Comparison of ENCODE assay signal across 9 mouse cellular contexts in the genomic region with DNA sequence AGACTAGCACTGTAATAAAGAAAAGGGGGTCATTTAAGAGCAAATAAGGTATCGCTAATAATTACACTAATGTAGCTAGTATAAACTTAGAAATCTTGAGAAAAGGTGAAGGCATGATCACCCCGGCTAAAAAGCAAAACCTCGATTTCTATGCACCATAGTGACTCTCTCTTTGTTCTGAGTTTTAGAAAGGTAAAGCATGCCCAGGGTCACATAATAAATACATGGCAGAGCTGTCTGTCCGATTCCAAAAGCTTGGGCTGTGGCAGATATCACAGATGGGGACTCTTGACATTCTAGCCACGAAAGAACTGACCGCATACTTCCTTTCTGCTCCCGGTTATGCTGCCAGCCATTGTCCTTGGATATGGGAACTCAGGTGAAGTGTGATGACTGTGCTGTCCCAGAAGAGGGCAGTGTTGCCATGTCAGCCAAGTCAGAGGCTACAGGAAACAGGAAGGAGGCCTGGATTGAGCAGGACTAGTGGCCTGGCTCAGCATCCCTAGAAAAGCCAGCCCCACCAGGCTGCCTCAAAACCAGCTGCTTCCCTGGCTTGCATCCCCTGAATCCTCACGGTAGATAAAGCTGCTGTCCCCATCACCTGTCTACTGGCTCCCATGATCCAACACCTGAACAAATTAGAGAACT.
DNase-seq lines count a peak whose midpoint lies in the region; ATAC-seq and TF ChIP-seq lines count a peak whose summit lies in the region.
"Had no signal": no experiment of that assay in that cellular context is flagged by ENCODE, and none has a peak within 500 bp of the region (broad histone marks: within the 10 kb centered on the region; RNA-seq: fewer than 3 reads in every experiment).

No protein-coding gene starts in this region.

- no peak overlapping the region for H3K9ac ChIP-seq in limb, embryonic 13.5 days
- H3K9ac ChIP-seq in neural tube, embryonic 14.5 days (replicated peaks; ENCODE audit: low read depth, low read length): no peak overlapping the region

- DNase-seq in ES-CJ7 (ENCODE audit: low read depth, low spot score) (peak; percentile 83), Patski (ENCODE audit: low read depth, low spot score) (no peak)
- DNase-seq in embryo, embryonic 10 days (ENCODE audit: low spot score): peak; percentile 80
- DNase-seq in hindbrain, embryonic 10.5 days (ENCODE audit: low spot score): peak; percentile 67
- no peak for DNase-seq in spleen, postnatal 36 days (ENCODE audit: low spot score in 2 of 2)
- no peak for DNase-seq in urinary bladder, postnatal 10 days (ENCODE audit: low spot score)

- H3K4me1 ChIP-seq in hindbrain, embryonic 10.5 days (replicated peaks): no peaks in the 10 kb centered on the region
- 0 out of 2 replicates have a peak, but pooled peaks cover 3% of the 10 kb centered on the region for H3K4me1 ChIP-seq in limb, embryonic 13.5 days
- H3K4me1 ChIP-seq in neural tube, embryonic 14.5 days (ENCODE audit: control insufficient read depth, insufficient read depth, low read length): no peaks in the 10 kb centered on the region
- H3K4me1 ChIP-seq: megakaryocyte, embryonic 14.5 days had no signal

- no peak overlapping the region for H3K27ac ChIP-seq in hindbrain, embryonic 10.5 days
- H3K27ac ChIP-seq in limb, embryonic 13.5 days: no peak overlapping the region
- H3K27ac ChIP-seq in neural tube, embryonic 14.5 days (ENCODE audit: low read depth, low read length): peak overlapping the region; percentile 29; the same call in 1 of the 2 replicates

- H3K27me3 ChIP-seq in Patski: no peaks in the 10 kb centered on the region
- no peaks in the 10 kb centered on the region for H3K27me3 ChIP-seq in hindbrain, embryonic 10.5 days (ENCODE audit: insufficient read depth, poor library complexity, severe bottlenecking)
- no peaks in the 10 kb centered on the region for H3K27me3 ChIP-seq in limb, embryonic 13.5 days
- no peaks in the 10 kb centered on the region for H3K27me3 ChIP-seq in neural tube, embryonic 14.5 days (ENCODE audit: control insufficient read depth, insufficient read depth, low read length)
- H3K27me3 ChIP-seq: megakaryocyte, embryonic 14.5 days had no signal

- CTCF ChIA-PET in Patski (lab: Charles Lee): no interaction called here

- H3K36me3 ChIP-seq in hindbrain, embryonic 10.5 days: no peaks in the 10 kb centered on the region
- no peaks in the 10 kb centered on the region for H3K36me3 ChIP-seq in limb, embryonic 13.5 days
- H3K36me3 ChIP-seq in neural tube, embryonic 14.5 days (ENCODE audit: control insufficient read depth, insufficient read depth, low read length): no peaks in the 10 kb centered on the region

- peak; percentile 51 for ATAC-seq in Patski
- peak; percentile 28; the same call in 1 of the 2 replicates for ATAC-seq in limb, embryonic 13.5 days (ENCODE audit: low FRiP score, low read depth)
- ATAC-seq in neural tube, embryonic 14.5 days (ENCODE audit: low read depth): peak; percentile 92

- WGBS in hindbrain, embryonic 10.5 days: 45% methylated on average over 8 of the region's 8 CpGs
- 47% methylated on average over 8 of the region's 8 CpGs for WGBS in limb, embryonic 13.5 days
- 49% methylated on average over 8 of the region's 8 CpGs for WGBS in neural tube, embryonic 14.5 days

- in situ Hi-C loops in Patski (cut with MboI; ENCODE audit: low pct_unique_long_range_greater_than_20kb): no loop called here

- no peaks in the 10 kb centered on the region for H3K9me3 ChIP-seq in hindbrain, embryonic 10.5 days
- H3K9me3 ChIP-seq in limb, embryonic 13.5 days: no peaks in the 10 kb centered on the region
- no peaks in the 10 kb centered on the region for H3K9me3 ChIP-seq in neural tube, embryonic 14.5 days (ENCODE audit: control insufficient read depth, low read length)

- no peak overlapping the region for H3K4me2 ChIP-seq in limb, embryonic 13.5 days (replicated peaks)
- H3K4me2 ChIP-seq in neural tube, embryonic 14.5 days (ENCODE audit: low read depth, low read length): no peak overlapping the region

- TF ChIP-seq CTCF in Patski (IDR thresholded peaks at IDR 0.05): peak; percentile 57

- no peak overlapping the region for H3K4me3 ChIP-seq in hindbrain, embryonic 10.5 days
- H3K4me3 ChIP-seq in limb, embryonic 13.5 days: no peak overlapping the region
- no peak overlapping the region for H3K4me3 ChIP-seq in neural tube, embryonic 14.5 days (ENCODE audit: low read depth, low read length)
- H3K4me3 ChIP-seq: megakaryocyte, embryonic 14.5 days had no signal

- POLR2A ChIA-PET in Patski (lab: Charles Lee): no interaction called here

Comparison
In these comparisons a context has a peak if more than half of its experiments do, and no peak if none do; other contexts are left out.
1. DNase-seq: peak in ES-CJ7 (single experiment), embryo, embryonic 10 days (single experiment) and hindbrain, embryonic 10.5 days (single experiment); none in Patski (single experiment), spleen, postnatal 36 days (0 of 2) and urinary bladder, postnatal 10 days (single experiment).
2. ATAC-seq: peak in every context shown above with its lines; median percentile 92 in neural tube, embryonic 14.5 days; 51 in Patski; 28 in limb, embryonic 13.5 days.